Mouse (Mus musculus) stomach, embryonic 14.5 days (tissue): ENCODE data around the gene Gpank1. TPM values are rescaled to one million over a fixed set of nuclear protein-coding genes. Genes with fewer than 3 reads are reported as not detected.
A peak's percentile ranks its signal among the peaks of the same experiment; 100 is the strongest.

Experiments
- ATAC-seq: fragments of 200-750 bp; cut with Nextera tagmentation; 2 replicates; pipeline ENCODE4 v1.8.0; 2017; ENCODE audit warnings: low read depth, moderate TSS enrichment; ENCODE audit not compliant: insufficient number of reproducible peaks, insufficient read depth, low FRiP score
- H3K27ac ChIP-seq: fragments of 300-500 bp; sonication (generic); 2 replicates; pipeline ENCODE4 v1.5.1; 2014; ENCODE audit warnings: mild to moderate bottlenecking, low read length, moderate library complexity, mixed read lengths
- H3K27me3 ChIP-seq: fragments of 300-500 bp; sonication (generic); 2 replicates; pipeline ENCODE4 v1.6.1; 2014; ENCODE audit warnings: low read length, control low read depth, mixed read lengths; ENCODE audit not compliant: control insufficient read depth, insufficient read depth
- H3K36me3 ChIP-seq: fragments of 300-500 bp; sonication (generic); 2 replicates; pipeline ENCODE4 v1.6.1; 2014; ENCODE audit warnings: mild to moderate bottlenecking, control low read depth, low read length, moderate library complexity, mixed read lengths; ENCODE audit not compliant: control insufficient read depth, insufficient read depth
- H3K4me1 ChIP-seq: fragments of 300-500 bp; sonication (generic); 2 replicates; pipeline ENCODE4 v1.6.1; 2014; ENCODE audit warnings: low read length, control low read depth, mixed read lengths; ENCODE audit not compliant: control insufficient read depth, insufficient read depth
- H3K4me2 ChIP-seq: fragments of 300-500 bp; sonication (generic); replicated peaks from 2 replicates; pipeline ENCODE4 v1.6.1; 2014; ENCODE audit warnings: low read depth, low read length, control low read depth
- H3K4me3 ChIP-seq: fragments of 300-500 bp; sonication (generic); 2 replicates; pipeline ENCODE4 v1.5.1; 2014; ENCODE audit warnings: low read depth, low read length, control low read depth
- H3K9ac ChIP-seq: fragments of 300-500 bp; sonication (generic); replicated peaks from 2 replicates; pipeline ENCODE4 v1.6.1; 2014; ENCODE audit warnings: low read depth, mild to moderate bottlenecking, control low read depth, low read length, moderate library complexity, mixed read lengths
- H3K9me3 ChIP-seq: fragments of 300-500 bp; sonication (generic); 2 replicates; pipeline ENCODE4 v1.6.1; 2016; ENCODE audit warnings: low read depth, low read length, control low read depth; ENCODE audit not compliant: control insufficient read depth
- WGBS: fragments of 180-500 bp; shearing (Covaris S2); extraction: QIAGEN DNeasy Blood & Tissue Kit; methylation state at CpG from one replicate; pipeline ENCODE4 v1.1.7; 2014; 5-methylcytosine and 5-hydroxymethylcytosine counted together
- polyA plus RNA-seq: library from polyadenylated mRNA; unstranded; fragments of >200 nt; fragmentation: Nextera tagmentation; extraction: Ambion mirVana; gene quantifications from 2 replicates; pipeline ENCODE4 v1.2.1, GENCODE M21; 2014

Gene Gpank1
- polyA plus RNA-seq, 1 experiment from 2014 or later = 21.9 TPM

- H3K9ac ChIP-seq = peak overlapping the region; percentile 100
- no peak for ATAC-seq
- WGBS = 10% methylated on average over 8 of the region's 8 CpGs
These were observed 42.2 kb downstream of the Gpank1 start for GRCm38 (mm10) chr17:35163326-35164081.

DNA sequence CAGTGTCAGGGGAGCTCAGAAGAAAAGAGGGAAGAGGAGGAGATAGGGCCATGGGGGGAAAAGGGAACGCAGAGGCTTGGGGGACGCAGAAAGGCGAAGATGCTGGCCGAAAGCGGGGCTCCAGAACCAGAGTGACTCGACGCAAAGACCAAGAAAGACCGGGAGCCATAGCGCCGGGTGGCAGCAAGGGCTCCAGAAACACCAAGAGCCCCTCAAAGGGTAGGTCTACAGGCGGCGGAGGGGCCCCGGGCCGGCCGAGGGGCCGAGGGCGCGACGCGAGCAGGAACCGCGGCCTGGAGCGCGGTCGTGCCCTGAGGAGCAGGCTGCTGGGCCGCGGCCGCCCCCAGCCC is 42.9 kb downstream of the Gpank1 start:
- Histone ChIP-seq H3K27ac (peak overlapping the region; percentile 95), H3K27me3 (no peaks in the 10 kb centered on the region), H3K4me1 (peaks cover 18% of the 10 kb centered on the region), H3K4me2 (peak overlapping the region; percentile 59), H3K4me3 (peak overlapping the region; percentile 99), H3K36me3 (peaks cover 32% of the 10 kb centered on the region), H3K9me3 (no peaks in the 10 kb centered on the region), H3K9ac (peak overlapping the region; percentile 100)
- no peak for ATAC-seq
- under 1% methylated on average over 21 of the region's 28 CpGs for WGBS

More at GRCm38 (mm10) chr17:35163326-35164081, 42.2 kb downstream of the Gpank1 start:
- Histone ChIP-seq H3K27ac (peak overlapping the region; percentile 95), H3K4me3 (peak overlapping the region; percentile 99), H3K27me3 (no peaks in the 10 kb centered on the region), H3K4me2 (peak overlapping the region; percentile 59), H3K4me1 (peaks cover 18% of the 10 kb centered on the region), H3K36me3 (peaks cover 39% of the 10 kb centered on the region), H3K9me3 (no peaks in the 10 kb centered on the region)

- Histone ChIP-seq H3K4me2 (peak within 1 kb of the TSS; percentile 59), H3K9ac (peak within 1 kb of the TSS; percentile 100), H3K9me3 (no peaks in the 10 kb centered on the region), H3K36me3 (peaks cover 26% of the 10 kb centered on the region), H3K27ac (peak within 1 kb of the TSS; percentile 96), H3K4me3 (peak within 1 kb of the TSS; percentile 99), H3K4me1 (peaks cover 18% of the 10 kb centered on the region), H3K27me3 (no peaks in the 10 kb centered on the region)
- peak; percentile 97 for ATAC-seq
- WGBS = under 1% methylated on average over 66 of the region's 89 CpGs
These were observed 43.6 kb downstream of the Gpank1 start, which contains the start of gene Prrc2a for GRCm38 (mm10) chr17:35164568-35165450. TSS of gene Prrc2a (minus strand) at chr17:35164897.

DNA sequence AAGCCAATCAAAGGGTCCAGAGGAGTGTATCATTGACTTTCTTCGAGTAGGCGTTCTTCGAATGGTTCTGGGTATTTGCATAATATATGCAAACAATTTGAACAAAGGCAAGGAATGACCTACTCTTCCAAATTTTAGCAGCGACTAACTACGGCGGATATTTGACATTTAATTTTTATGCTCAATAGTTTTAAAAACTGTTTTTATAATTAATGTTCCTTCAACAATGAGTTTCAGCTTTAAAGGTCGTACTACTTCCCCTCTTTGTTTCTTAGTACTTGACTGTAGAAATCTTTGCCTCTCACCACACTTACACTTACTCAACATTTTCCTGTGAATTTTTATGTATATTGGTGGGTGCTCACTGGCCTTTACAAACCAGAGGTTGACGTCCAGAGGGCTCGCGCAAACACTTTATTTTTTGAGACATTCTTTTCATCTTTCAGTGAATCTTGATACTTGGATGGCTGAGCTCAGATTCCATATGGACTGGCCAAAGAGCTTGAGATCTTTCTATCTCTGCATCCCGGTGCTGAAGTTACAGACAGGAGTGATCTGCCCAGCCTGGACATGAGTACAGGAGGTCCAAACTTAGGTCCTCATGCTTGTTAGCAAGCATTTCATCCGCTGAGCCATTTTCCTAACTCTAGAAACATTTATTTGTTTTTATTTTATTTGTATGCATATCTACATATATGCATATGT is 44.3 kb downstream of the Gpank1 start:
- no peak for ATAC-seq
- Histone ChIP-seq H3K9me3 (no peaks in the 10 kb centered on the region), H3K27me3 (no peaks in the 10 kb centered on the region), H3K4me2 (peak overlapping the region; percentile 56), H3K4me1 (peaks cover 18% of the 10 kb centered on the region), H3K4me3 (peak overlapping the region; percentile 99), H3K27ac (peak overlapping the region; percentile 96), H3K9ac (0 out of 2 replicates have a peak overlapping the region, but pooled peaks have one; percentile 41), H3K36me3 (peaks cover 18% of the 10 kb centered on the region)
- 19% methylated on average over 12 of the region's 12 CpGs for WGBS

GRCm38 (mm10) chr17:35166352-35167035 is 45.2 kb downstream of the Gpank1 start:
- ATAC-seq = no peak
- Histone ChIP-seq H3K36me3 (peaks cover 9% of the 10 kb centered on the region), H3K4me2 (peak overlapping the region; percentile 56), H3K4me1 (peaks cover 18% of the 10 kb centered on the region), H3K27me3 (no peaks in the 10 kb centered on the region), H3K9me3 (no peaks in the 10 kb centered on the region), H3K9ac (no peak overlapping the region), H3K4me3 (0 out of 2 replicates have a peak overlapping the region, but pooled peaks have one; percentile 99), H3K27ac (no peak overlapping the region)
- WGBS = 65% methylated on average over 8 of the region's 8 CpGs

DNA sequence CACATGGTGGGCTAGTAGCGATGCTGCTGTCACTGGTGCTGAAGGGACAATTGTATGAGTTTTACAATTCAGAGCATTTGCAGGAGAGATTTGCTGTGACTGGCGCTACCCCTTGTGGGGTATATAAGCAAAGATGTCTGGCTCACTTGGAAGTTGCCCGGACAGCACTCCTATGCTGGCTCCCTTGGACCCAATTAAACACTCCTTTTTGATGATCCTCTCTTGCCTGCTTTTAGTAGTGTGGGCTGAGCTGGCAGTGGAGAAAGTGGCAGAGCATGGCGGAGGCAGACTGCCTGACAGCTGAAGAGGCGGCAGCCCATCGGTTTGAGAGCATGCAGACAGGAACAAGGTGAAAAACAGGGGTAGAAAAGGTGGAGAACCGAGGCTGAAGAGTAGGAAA is 46.5 kb downstream of the Gpank1 start:
- H3K4me1 ChIP-seq = peaks cover 8% of the 10 kb centered on the region; the same call in 1 of the 2 replicates
- no peaks in the 10 kb centered on the region for H3K9me3 ChIP-seq
- H3K27me3 ChIP-seq = no peaks in the 10 kb centered on the region
- no peak overlapping the region for H3K9ac ChIP-seq
- no peaks in the 10 kb centered on the region for H3K36me3 ChIP-seq
- 84% methylated on average over 7 of the region's 7 CpGs for WGBS
- no peak overlapping the region for H3K4me3 ChIP-seq
- H3K4me2 ChIP-seq = no peak overlapping the region
- ATAC-seq = no peak
- no peak overlapping the region for H3K27ac ChIP-seq

- H3K4me2 ChIP-seq = no peak overlapping the region
- no peak overlapping the region for H3K9ac ChIP-seq
- ATAC-seq = no peak
- no peak overlapping the region for H3K27ac ChIP-seq
- H3K27me3 ChIP-seq = no peaks in the 10 kb centered on the region
- 0 out of 2 replicates have a peak, but pooled peaks cover 6% of the 10 kb centered on the region for H3K4me1 ChIP-seq
- H3K9me3 ChIP-seq = no peaks in the 10 kb centered on the region
- no peak overlapping the region for H3K4me3 ChIP-seq
- H3K36me3 ChIP-seq = no peaks in the 10 kb centered on the region
- 14% methylated on average over 4 of the region's 4 CpGs for WGBS
These were observed 47.4 kb downstream of the Gpank1 start for GRCm38 (mm10) chr17:35168541-35169207.
